Mouse (Mus musculus) urinary bladder, adult 2 months (tissue): ENCODE data around the gene Rab3ip. TPM values are rescaled to one million over a fixed set of nuclear protein-coding genes. Genes with fewer than 3 reads are reported as not detected.
A peak's percentile ranks its signal among the peaks of the same experiment; 100 is the strongest.

Experiments used
- DNase-seq: peaks from one replicate; pipeline ENCODE4 v3.0.0; 2022; ENCODE audit warnings: low spot score
- polyA plus RNA-seq: library from polyadenylated mRNA; depleted of rRNA; stranded (reverse); fragments of >200 nt; gene quantifications from 2 replicates; pipeline ENCODE4 v1.2.3, GENCODE M21; 2012

The Rab3ip gene
- polyA plus RNA-seq, 1 experiment: 53.3 TPM

- DNase-seq: no peak
Observed at GRCm38 (mm10) chr10:116962152-116962551, 11.6 kb upstream of the Rab3ip start.

- DNase-seq: no peak
Observed at GRCm38 (mm10) chr10:116957867-116958551, 7.4 kb upstream of the Rab3ip start.

GRCm38 (mm10) chr10:116956483-116957158 lies 6.1 kb upstream of the Rab3ip start:
- DNase-seq: no peak

GRCm38 (mm10) chr10:116955191-116955590 lies 4.6 kb upstream of the Rab3ip start:
- no peak for DNase-seq

- no peak for DNase-seq
Observed at GRCm38 (mm10) chr10:116950886-116951285, 317 bp upstream of the Rab3ip start.

- peak; percentile 58 for DNase-seq
Observed at GRCm38 (mm10) chr10:116949111-116950008, 1.2 kb downstream of the Rab3ip start.

GRCm38 (mm10) chr10:116948414-116948813 lies 2.2 kb downstream of the Rab3ip start:
- no peak for DNase-seq

- no peak for DNase-seq
Observed at GRCm38 (mm10) chr10:116944940-116945339, 5.6 kb downstream of the Rab3ip start.

- no peak for DNase-seq
Observed at GRCm38 (mm10) chr10:116944144-116944543, 6.4 kb downstream of the Rab3ip start.

- no peak for DNase-seq
Observed at GRCm38 (mm10) chr10:116943025-116943424, 7.5 kb downstream of the Rab3ip start.

GRCm38 (mm10) chr10:116935028-116935427 lies 15.5 kb downstream of the Rab3ip start:
- no peak for DNase-seq

GRCm38 (mm10) chr10:116933794-116934193 lies 16.8 kb downstream of the Rab3ip start:
- DNase-seq: no peak

- no peak for DNase-seq
Observed at GRCm38 (mm10) chr10:116932418-116932817, 18.2 kb downstream of the Rab3ip start.

- no peak for DNase-seq
Observed at GRCm38 (mm10) chr10:116931497-116932179, 18.9 kb downstream of the Rab3ip start.

- no peak for DNase-seq
Observed at GRCm38 (mm10) chr10:116930936-116931335, 19.6 kb downstream of the Rab3ip start.

GRCm38 (mm10) chr10:116930506-116930905 lies 20.1 kb downstream of the Rab3ip start:
- DNase-seq: no peak

GRCm38 (mm10) chr10:116928826-116929225 lies 21.7 kb downstream of the Rab3ip start:
- DNase-seq: no peak

- DNase-seq: no peak
Observed at GRCm38 (mm10) chr10:116926428-116927113, 24.0 kb downstream of the Rab3ip start.

GRCm38 (mm10) chr10:116923651-116924495 lies 26.7 kb downstream of the Rab3ip start:
- no peak for DNase-seq

- DNase-seq: no peak
Observed at GRCm38 (mm10) chr10:116922161-116922560, 28.4 kb downstream of the Rab3ip start.
